Mouse (Mus musculus) CD8-positive naive resting alpha-beta T cell, adult 2 months (primary cell): ENCODE data around the gene Hmbs.
A peak's percentile ranks its signal among the peaks of the same experiment; 100 is the strongest.
"Not testable (repeated sequence)": the region's sequence is repeated elsewhere in the genome, so short reads cannot be mapped to it uniquely, and the experiment has no call there.

Experiments
- DNase-seq, 2 experiments: peaks; one replicate each; pipeline ENCODE4 v3.0.0; 2022; ENCODE audit warnings: low read depth in 2 of 2, low spot score in 2 of 2

Gene Hmbs

GRCm38 (mm10) chr9:44343781-44344421 lies at the start of gene Hmbs:
Gene Hmbs, minus strand, starts transcription at chr9:44344228.
- DNase-seq, result peak; percentile 68 to 84

GRCm38 (mm10) chr9:44391466-44391865 lies 47.4 kb upstream of the Hmbs start:
- DNase-seq, result peak; percentile 48 to 63

GRCm38 (mm10) chr9:44389273-44389672 lies 45.2 kb upstream of the Hmbs start:
- peak; percentile 21 to 58 for DNase-seq

GRCm38 (mm10) chr9:44387221-44387620 lies 43.2 kb upstream of the Hmbs start:
- DNase-seq, result no peak

GRCm38 (mm10) chr9:44384596-44384995 lies 40.6 kb upstream of the Hmbs start:
- no peak for DNase-seq

- no peak for DNase-seq
Measured at GRCm38 (mm10) chr9:44379862-44380261, 35.8 kb upstream of the Hmbs start.

- peak; percentile 99 to 100 for DNase-seq
Measured at GRCm38 (mm10) chr9:44379054-44379834, 35.2 kb upstream of the Hmbs start, which contains the start of gene Hyou1. Gene Hyou1, plus strand, starts transcription at chr9:44379490.

GRCm38 (mm10) chr9:44378153-44378730 lies 34.2 kb upstream of the Hmbs start:
- no peak for DNase-seq

- DNase-seq, result not testable (repeated sequence)
Measured at GRCm38 (mm10) chr9:44377335-44377734, 33.3 kb upstream of the Hmbs start.

- no peak for DNase-seq
Measured at GRCm38 (mm10) chr9:44376141-44376540, 32.1 kb upstream of the Hmbs start.

GRCm38 (mm10) chr9:44373386-44373785 lies 29.4 kb upstream of the Hmbs start:
- DNase-seq, result no peak

- DNase-seq, result peak; percentile 17 to 47
Measured at GRCm38 (mm10) chr9:44364480-44364879, 20.5 kb upstream of the Hmbs start.

GRCm38 (mm10) chr9:44361931-44362330 lies 17.9 kb upstream of the Hmbs start:
- DNase-seq, result not testable (repeated sequence)

GRCm38 (mm10) chr9:44361190-44361917 lies 17.3 kb upstream of the Hmbs start, which contains the start of gene Vps11:
Gene Vps11, minus strand, starts transcription at chr9:44361670.
- DNase-seq, result peak; percentile 92 to 95

GRCm38 (mm10) chr9:44357207-44357606 lies 13.2 kb upstream of the Hmbs start:
- DNase-seq, result peak in 1 of 2 experiments; percentile 43

GRCm38 (mm10) chr9:44353142-44353541 lies 9.1 kb upstream of the Hmbs start:
- no peak for DNase-seq

GRCm38 (mm10) chr9:44352337-44352736 lies 8.3 kb upstream of the Hmbs start:
- DNase-seq, result no peak

GRCm38 (mm10) chr9:44351396-44351795 lies 7.4 kb upstream of the Hmbs start:
- DNase-seq, result no peak

- no peak for DNase-seq
Measured at GRCm38 (mm10) chr9:44348546-44348945, 4.5 kb upstream of the Hmbs start.

- no peak for DNase-seq
Measured at GRCm38 (mm10) chr9:44347621-44348020, 3.6 kb upstream of the Hmbs start.

GRCm38 (mm10) chr9:44347166-44347565 lies 3.1 kb upstream of the Hmbs start:
- DNase-seq, result no peak
